Mouse (Mus musculus) bone marrow, adult 2 months (tissue): ENCODE measurements around the gene Ndufb7. TPM values are rescaled to one million over a fixed set of nuclear protein-coding genes. Genes with fewer than 3 reads are reported as not detected.
A peak's percentile ranks its signal among the peaks of the same experiment; 100 is the strongest.
"Not testable (repeated sequence)": the region's sequence is repeated elsewhere in the genome, so short reads cannot be mapped to it uniquely, and the experiment has no call there.

Experiments used
- H3K27ac ChIP-seq: fragments of 200-500 bp; 2 replicates; pipeline ENCODE4 v1.5.1; 2012; ENCODE audit warnings: low read depth, mild to moderate bottlenecking, control low read depth, inconsistent platforms, low read length; ENCODE audit not compliant: control insufficient read depth, poor library complexity, insufficient read depth
- H3K4me1 ChIP-seq: fragments of 200-500 bp; 2 replicates; pipeline ENCODE4 v1.6.1; 2011; ENCODE audit warnings: low read length; ENCODE audit not compliant: control insufficient read depth, insufficient read depth
- H3K4me3 ChIP-seq: fragments of 200-500 bp; replicated peaks from 2 replicates; pipeline ENCODE3; 2011; ENCODE audit warnings: mild to moderate bottlenecking, low read depth, low read length, control low read depth; ENCODE audit not compliant: control insufficient read depth
- CTCF ChIP-seq: fragments of 200-500 bp; IDR thresholded peaks from 2 replicates; pipeline ENCODE4 v1.5.1; 2011; ENCODE audit warnings: low read length, control low read depth; ENCODE audit not compliant: control insufficient read depth, insufficient read depth
- POLR2A ChIP-seq: fragments of 200-500 bp; IDR thresholded peaks from 2 replicates; pipeline ENCODE4 v1.6.1; 2011; ENCODE audit warnings: low read depth, mild to moderate bottlenecking, control low read depth, low read length, borderline replicate concordance; ENCODE audit not compliant: control insufficient read depth
- WGBS: fragments of 180-500 bp; shearing (Covaris S2); methylation state at CpG from one replicate; pipeline ENCODE4 v1.1.7; 2018; 5-methylcytosine and 5-hydroxymethylcytosine counted together
- polyA plus RNA-seq: library from polyadenylated mRNA; stranded (reverse); fragments of >200 nt; gene quantifications from 2 replicates; pipeline ENCODE4 v1.2.4, GENCODE M21; 2011; ENCODE audit warnings: low replicate concordance; ENCODE audit not compliant: missing spikeins, insufficient read depth, insufficient read length

The Ndufb7 gene
- polyA plus RNA-seq, 1 experiment: 480 TPM

DNA sequence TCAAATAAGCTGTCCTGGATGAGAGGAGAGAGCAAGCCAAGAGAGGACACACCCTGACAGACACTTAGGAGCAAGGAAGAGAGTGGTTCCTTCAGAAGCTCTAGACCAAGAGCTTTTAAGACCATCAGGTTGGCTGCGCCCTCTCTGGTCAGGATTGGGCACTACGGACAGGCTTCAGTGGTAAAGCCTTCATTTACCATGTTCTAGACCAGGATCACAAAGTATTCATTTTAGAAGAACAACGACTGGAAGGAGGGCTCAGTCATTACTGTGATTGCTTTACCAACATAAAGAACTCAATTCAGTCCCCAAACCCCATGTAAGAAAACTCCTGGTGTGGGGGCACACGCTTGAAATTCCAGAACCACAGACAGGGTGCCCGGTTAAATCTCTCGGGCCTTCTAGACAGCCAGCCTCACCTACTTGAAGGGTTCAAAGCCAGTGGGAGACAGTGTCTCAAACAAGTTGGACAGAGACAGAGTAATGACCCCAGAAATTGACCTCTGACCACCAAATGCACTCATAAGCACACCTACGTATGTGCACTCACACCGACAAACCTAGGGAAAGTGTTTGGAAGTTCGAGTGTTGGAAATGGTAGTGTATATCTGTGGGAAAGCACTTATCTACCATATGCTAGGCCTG, 618 bp upstream of the Ndufb7 start:
- no peak overlapping the region for H3K4me3 ChIP-seq
- WGBS: 79% methylated on average over 9 of the region's 9 CpGs
- H3K4me1 ChIP-seq: peaks cover 3% of the 10 kb centered on the region; the same call in 1 of the 2 replicates
- TF ChIP-seq POLR2A: no peak
- TF ChIP-seq CTCF: peak; percentile 61
- H3K27ac ChIP-seq: no peak overlapping the region

DNA sequence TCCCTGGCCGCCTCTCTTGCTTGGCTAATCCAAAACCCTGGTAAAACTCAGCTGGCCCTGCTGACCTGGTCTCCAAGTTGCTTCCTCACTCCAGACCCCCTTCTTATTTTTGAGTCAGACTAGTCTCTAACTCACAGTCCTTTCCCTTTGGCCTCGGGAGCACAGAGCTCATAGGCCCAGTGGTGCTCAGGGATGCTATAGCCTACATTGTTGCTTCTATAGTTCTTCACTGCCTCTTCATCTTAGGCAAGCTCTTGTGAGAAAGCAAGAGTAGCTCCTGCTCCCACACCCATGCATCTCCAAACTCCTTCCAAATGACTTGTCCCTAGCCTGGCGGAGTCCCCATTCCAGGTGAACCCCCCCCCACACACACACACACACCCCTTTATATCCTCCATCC, 1.2 kb downstream of the Ndufb7 start:
- H3K4me1 ChIP-seq: peaks cover 3% of the 10 kb centered on the region; the same call in 1 of the 2 replicates
- TF ChIP-seq CTCF (no peak), POLR2A (no peak)
- WGBS: 67% methylated on average over 3 of the region's 3 CpGs
- H3K27ac ChIP-seq: no peak overlapping the region
- H3K4me3 ChIP-seq: peak overlapping the region; percentile 97

DNA sequence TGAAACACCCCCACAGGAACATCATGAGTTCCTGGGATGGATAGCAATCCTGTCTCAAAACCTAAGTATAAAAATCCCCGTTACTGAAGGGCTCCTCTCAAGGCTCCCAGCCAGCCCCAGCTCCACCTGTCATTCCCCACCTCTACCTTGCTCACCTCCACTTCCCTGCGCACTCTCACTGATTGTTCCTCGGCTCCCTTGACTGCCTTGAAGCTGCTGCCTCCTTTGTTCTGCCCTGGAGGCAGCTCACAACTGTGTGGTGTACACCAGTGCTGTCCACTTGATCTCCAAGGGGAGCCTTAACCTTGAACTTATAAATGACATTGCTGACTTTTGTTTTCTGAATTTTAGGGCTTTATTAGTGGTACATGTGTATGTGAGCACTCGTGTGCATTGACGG, 1.7 kb downstream of the Ndufb7 start:
- Histone ChIP-seq H3K4me1 (peaks cover 3% of the 10 kb centered on the region; the same call in 1 of the 2 replicates), H3K27ac (no peak overlapping the region), H3K4me3 (no peak overlapping the region)
- 74% methylated on average over 5 of the region's 5 CpGs for WGBS
- TF ChIP-seq CTCF (no peak), POLR2A (no peak)

DNA sequence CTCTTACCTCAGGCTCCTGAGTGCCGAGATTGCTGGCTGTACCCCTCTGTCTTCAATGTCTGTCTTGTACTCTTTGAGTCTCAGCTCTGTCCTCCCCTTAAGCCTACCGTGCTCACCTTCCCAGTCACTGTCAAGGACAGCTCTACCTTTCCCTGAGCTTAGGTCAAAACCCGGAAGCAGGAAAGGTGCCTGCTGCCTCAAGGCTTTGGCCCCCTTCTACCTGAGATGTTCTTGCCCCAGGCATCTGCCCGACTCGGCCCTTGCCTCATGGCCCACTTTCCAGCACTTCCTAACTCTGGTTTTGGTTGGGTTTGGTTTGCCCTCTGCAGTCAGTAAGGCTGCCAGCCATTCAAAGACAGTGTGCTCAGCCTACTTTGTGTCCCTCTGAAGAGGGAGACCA, 2.3 kb downstream of the Ndufb7 start:
- WGBS: 72% methylated on average over 5 of the region's 5 CpGs
- H3K4me3 ChIP-seq: no peak overlapping the region
- TF ChIP-seq POLR2A (no peak), CTCF (no peak)
- no peak overlapping the region for H3K27ac ChIP-seq
- peaks cover 5% of the 10 kb centered on the region; the same call in 1 of the 2 replicates for H3K4me1 ChIP-seq

DNA sequence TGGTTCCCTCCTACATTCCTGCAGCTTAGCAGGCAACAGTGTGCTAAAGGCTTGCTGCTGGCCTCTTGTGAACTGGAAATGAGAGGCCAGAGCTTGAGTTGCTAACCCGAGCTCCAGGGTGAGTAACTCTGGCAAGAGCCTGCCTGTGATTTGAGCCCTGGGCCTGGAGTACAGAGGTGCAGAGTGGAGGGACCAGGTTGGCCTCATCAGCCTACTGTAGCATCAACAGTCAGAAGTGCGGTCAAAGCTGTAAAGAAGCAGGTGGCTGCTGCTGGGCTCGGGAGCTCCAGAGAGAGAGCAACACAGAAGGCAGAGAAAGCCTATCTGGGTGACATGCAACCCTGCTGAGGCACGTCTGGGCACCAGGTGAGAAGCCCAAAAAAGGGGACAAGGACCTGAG, 2.7 kb downstream of the Ndufb7 start:
- TF ChIP-seq POLR2A (no peak), CTCF (no peak)
- H3K4me3 ChIP-seq: no peak overlapping the region
- peaks cover 6% of the 10 kb centered on the region; the same call in 1 of the 2 replicates for H3K4me1 ChIP-seq
- WGBS: 80% methylated on average over 4 of the region's 4 CpGs
- no peak overlapping the region for H3K27ac ChIP-seq

DNA sequence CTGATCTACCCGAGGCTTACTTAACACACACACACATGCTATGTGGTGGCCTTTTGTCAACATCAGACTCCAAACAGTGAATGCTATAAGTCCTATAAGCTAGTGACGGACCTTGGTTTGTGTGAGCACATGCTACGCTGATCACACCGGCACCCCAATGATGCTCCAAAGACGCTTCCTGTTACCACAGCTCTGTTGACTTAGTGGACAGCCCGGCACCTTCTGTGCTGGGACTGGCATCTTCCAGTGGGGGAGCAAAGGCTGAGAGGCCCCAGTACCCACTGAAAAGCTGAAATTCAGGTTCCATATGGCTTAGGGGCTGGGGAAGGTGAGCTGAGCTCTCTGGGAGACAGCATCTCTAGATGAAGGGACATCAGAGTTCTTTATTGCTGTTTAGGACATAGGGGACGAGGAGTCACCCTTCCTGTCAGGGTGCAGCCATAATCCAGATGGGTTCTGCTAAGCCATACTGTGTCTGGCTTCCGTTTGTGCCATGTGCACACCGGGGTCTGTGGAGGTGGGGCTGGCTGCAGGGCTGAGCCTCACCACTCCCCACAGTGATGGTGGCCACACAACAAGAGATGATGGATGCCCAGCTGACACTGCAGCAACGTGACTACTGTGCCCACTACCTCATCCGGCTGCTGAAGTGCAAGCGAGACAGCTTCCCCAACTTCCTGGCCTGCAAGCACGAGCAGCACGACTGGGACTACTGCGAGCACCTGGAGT, 4.0 kb downstream of the Ndufb7 start:
- H3K4me3 ChIP-seq: no peak overlapping the region
- peaks cover 6% of the 10 kb centered on the region; the same call in 1 of the 2 replicates for H3K4me1 ChIP-seq
- WGBS: 70% methylated on average over 15 of the region's 15 CpGs
- TF ChIP-seq CTCF (no peak), POLR2A (no peak)
- no peak overlapping the region for H3K27ac ChIP-seq

DNA sequence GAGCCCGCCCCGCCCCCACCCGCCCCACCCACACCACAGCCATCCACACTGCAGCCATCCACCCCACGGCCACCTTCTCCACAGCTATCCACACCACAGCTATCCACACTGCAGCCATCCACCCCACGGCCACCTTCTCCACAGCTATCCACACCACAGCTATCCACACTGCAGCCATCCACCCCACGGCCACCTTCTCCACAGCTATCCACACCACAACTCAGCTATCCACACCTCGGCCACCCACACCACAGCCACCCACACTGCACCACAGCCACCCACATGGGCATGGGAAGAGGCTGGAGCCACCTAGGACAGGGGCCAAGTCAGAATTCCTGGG, 4.5 kb downstream of the Ndufb7 start:
- 0 out of 2 replicates have a peak, but pooled peaks have one; percentile 16 for TF ChIP-seq POLR2A
- not testable (repeated sequence) for H3K4me3 ChIP-seq, H3K4me1 ChIP-seq, H3K27ac ChIP-seq
- WGBS: 79% methylated on average over 5 of the region's 7 CpGs

DNA sequence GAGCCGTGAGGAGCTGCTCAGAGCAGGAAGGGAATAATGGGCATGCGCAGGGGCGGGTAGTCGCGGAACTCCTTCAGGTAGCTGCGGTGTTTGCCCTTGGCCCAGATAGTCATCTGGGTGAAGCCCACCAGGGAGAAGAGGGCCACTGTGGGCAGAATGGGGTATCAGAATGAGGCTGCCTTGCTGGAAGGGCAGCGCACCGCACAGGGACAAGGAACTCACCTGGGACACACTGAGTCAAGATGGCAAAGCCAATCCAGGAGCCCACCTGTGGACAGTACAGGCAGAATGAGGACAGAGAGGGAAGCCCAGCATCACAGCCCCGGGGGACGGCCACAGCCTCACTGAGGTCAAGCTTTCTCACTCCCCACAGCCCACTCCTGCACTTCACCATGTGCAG, 5.3 kb downstream of the Ndufb7 start:
- 89% methylated on average over 10 of the region's 10 CpGs for WGBS
- no peak for TF ChIP-seq CTCF
- no peak for TF ChIP-seq POLR2A
- H3K4me1 ChIP-seq: peaks cover 6% of the 10 kb centered on the region; the same call in 1 of the 2 replicates

DNA sequence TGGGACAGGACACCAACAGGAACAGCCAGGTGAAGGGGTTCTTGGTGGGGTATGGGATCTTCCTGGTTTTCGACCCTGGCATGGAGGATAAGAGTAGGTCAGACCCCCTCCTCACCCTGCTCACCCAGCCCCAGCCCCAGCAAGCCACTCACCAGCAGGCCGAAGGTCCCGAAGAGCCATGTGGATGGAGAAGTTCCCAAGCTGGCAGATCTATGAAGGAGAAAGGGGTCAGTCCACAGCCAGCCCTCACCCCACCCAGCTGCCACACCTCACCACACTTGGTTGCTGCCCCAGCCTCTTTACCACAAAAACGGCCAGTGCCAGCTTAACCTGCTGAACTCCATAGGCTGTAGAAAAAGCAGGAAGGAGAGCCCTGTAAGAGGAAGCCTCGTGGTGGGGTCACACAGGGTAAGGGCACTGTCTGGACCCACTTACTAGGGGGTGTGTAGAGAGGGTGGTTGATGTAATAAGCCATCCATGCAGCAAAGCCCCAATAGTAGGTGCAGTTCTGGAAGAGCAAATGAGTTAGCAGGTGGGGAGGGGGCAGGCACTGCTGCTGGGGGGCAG, 5.9 kb downstream of the Ndufb7 start:
- Histone ChIP-seq H3K4me3 (peak overlapping the region; percentile 64), H3K27ac (peak overlapping the region; percentile 94), H3K4me1 (peaks cover 6% of the 10 kb centered on the region; the same call in 1 of the 2 replicates)
- 30% methylated on average over 5 of the region's 5 CpGs for WGBS
- no peak for TF ChIP-seq POLR2A
- no peak for TF ChIP-seq CTCF

More for the DNA sequence above, 5.3 kb downstream of the Ndufb7 start:
- peak overlapping the region; percentile 64 for H3K4me3 ChIP-seq
- H3K27ac ChIP-seq: no peak overlapping the region
